Mouse (Mus musculus): Measurements from ENCODE around the gene Pdpn.

DNA sequence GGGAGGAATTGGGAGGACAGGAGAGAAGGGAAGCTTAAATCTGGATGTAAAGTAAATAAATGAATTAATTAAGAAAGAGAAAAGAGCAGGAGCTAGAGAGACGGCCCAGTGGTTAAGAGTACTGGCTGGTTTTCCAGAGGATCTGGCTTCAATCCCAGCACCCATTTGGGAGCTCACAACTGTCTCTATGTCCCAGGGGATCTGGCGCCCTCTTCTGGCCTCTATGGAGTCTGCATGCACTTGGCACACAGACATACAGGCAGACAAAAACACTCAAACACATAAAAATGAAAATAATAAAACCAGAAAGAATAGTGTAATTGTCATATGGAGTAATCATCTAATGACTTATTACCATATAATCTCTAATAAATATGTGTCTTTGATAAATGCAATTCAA is 12.0 kb upstream of the Pdpn start:
- TF ChIP-seq TAL1 (IDR thresholded peaks at IDR 0.05; ENCODE audit: low read length), result no peak
- no peak for TF ChIP-seq GATA1 (IDR thresholded peaks at IDR 0.05; ENCODE audit: low read length)
